Mouse (Mus musculus): ENCODE results near the gene Smarca1. TPM values are rescaled to one million over a fixed set of nuclear protein-coding genes. Genes with fewer than 3 reads are reported as not detected.

The Smarca1 gene
- polyA plus RNA-seq (2014; fragmentation: Illumina TruSeq; extraction: RNeasy Lipid Tissue Mini Kit (QIAGEN cat#74804); ENCODE audit: low read depth, low replicate concordance) = 118 TPM

GRCm38 (mm10) chrX:47892431-47893024, at the start of gene Smarca1:
Gene Smarca1 (minus strand): TSS chrX:47892974.

GRCm38 (mm10) chrX:47912306-47912792, 19.6 kb upstream of the Smarca1 start, which contains the start of gene Ocrl:
Gene Ocrl (plus strand): TSS chrX:47912387.

Other genes starting within 250 kb of the Smarca1 start
- gene Ocrl, start 19.4 kb upstream of the Smarca1 start, polyA plus RNA-seq (2014; fragmentation: Illumina TruSeq; extraction: RNeasy Lipid Tissue Mini Kit (QIAGEN cat#74804); ENCODE audit: low read depth, low replicate concordance) = 143 TPM
- 4.3 TPM for gene Apln, start 141.9 kb upstream of the Smarca1 start, polyA plus RNA-seq (2014; fragmentation: Illumina TruSeq; extraction: RNeasy Lipid Tissue Mini Kit (QIAGEN cat#74804); ENCODE audit: low read depth, low replicate concordance)
- gene Xpnpep2, start 215.8 kb upstream of the Smarca1 start, polyA plus RNA-seq (2014; fragmentation: Illumina TruSeq; extraction: RNeasy Lipid Tissue Mini Kit (QIAGEN cat#74804); ENCODE audit: low read depth, low replicate concordance) = 0.41 TPM

All from adrenal gland, adult 10 weeks (tissue).